Mouse (Mus musculus): ENCODE results near the gene Vsig10. TPM values are rescaled to one million over a fixed set of nuclear protein-coding genes. Genes with fewer than 3 reads are reported as not detected.

Vsig10 gene
- polyA plus RNA-seq, 1 experiment from 2014 or later: 2.2 TPM

GRCm38 (mm10) chr5:117306826-117307225, 12.1 kb upstream of the Vsig10 start:
- H3K9ac ChIP-seq: no peak overlapping the region
- H3K9me3 ChIP-seq: no peaks in the 10 kb centered on the region
- H3K27ac ChIP-seq (replicated peaks): no peak overlapping the region
- H3K4me3 ChIP-seq: no peak overlapping the region
- 96% methylated on average over 2 of the region's 2 CpGs for WGBS
- ATAC-seq (ENCODE audit: low read depth): no peak
- H3K36me3 ChIP-seq: no peaks in the 10 kb centered on the region
- no peaks in the 10 kb centered on the region for H3K4me1 ChIP-seq (replicated peaks)
- H3K27me3 ChIP-seq: no peaks in the 10 kb centered on the region
- no peak overlapping the region for H3K4me2 ChIP-seq

- Histone ChIP-seq H3K4me1 (replicated peaks) (no peaks in the 10 kb centered on the region), H3K4me2 (no peak overlapping the region), H3K9me3 (no peaks in the 10 kb centered on the region), H3K36me3 (no peaks in the 10 kb centered on the region), H3K27me3 (no peaks in the 10 kb centered on the region), H3K4me3 (no peak overlapping the region), H3K27ac (replicated peaks) (no peak overlapping the region), H3K9ac (no peak overlapping the region)
- 43% methylated on average over 11 of the region's 11 CpGs for WGBS
- ATAC-seq (ENCODE audit: low read depth): no peak
Measured at GRCm38 (mm10) chr5:117307699-117308098, 11.2 kb upstream of the Vsig10 start.

- no peaks in the 10 kb centered on the region for H3K36me3 ChIP-seq
- 0 out of 2 replicates have a peak overlapping the region, but pooled peaks have one; percentile 10 for H3K4me3 ChIP-seq
- no peaks in the 10 kb centered on the region for H3K9me3 ChIP-seq
- WGBS: 26% methylated on average over 14 of the region's 14 CpGs
- no peak for ATAC-seq (ENCODE audit: low read depth)
- H3K27ac ChIP-seq (replicated peaks): no peak overlapping the region
- H3K27me3 ChIP-seq: peaks cover 20% of the 10 kb centered on the region
- no peak overlapping the region for H3K9ac ChIP-seq
- H3K4me2 ChIP-seq: peak overlapping the region; percentile 32
- H3K4me1 ChIP-seq (replicated peaks): peaks cover 8% of the 10 kb centered on the region; the same call in 1 of the 2 replicates
Measured at GRCm38 (mm10) chr5:117313420-117313819, 5.5 kb upstream of the Vsig10 start.

- peak overlapping the region; percentile 32 for H3K4me2 ChIP-seq
- H3K4me3 ChIP-seq: no peak overlapping the region
- peaks cover 8% of the 10 kb centered on the region; the same call in 1 of the 2 replicates for H3K4me1 ChIP-seq (replicated peaks)
- no peaks in the 10 kb centered on the region for H3K9me3 ChIP-seq
- no peaks in the 10 kb centered on the region for H3K36me3 ChIP-seq
- 41% methylated on average over 10 of the region's 10 CpGs for WGBS
- H3K9ac ChIP-seq: no peak overlapping the region
- no peak for ATAC-seq (ENCODE audit: low read depth)
- H3K27ac ChIP-seq (replicated peaks): no peak overlapping the region
- H3K27me3 ChIP-seq: peaks cover 20% of the 10 kb centered on the region
Measured at GRCm38 (mm10) chr5:117313909-117314308, 5.0 kb upstream of the Vsig10 start.

GRCm38 (mm10) chr5:117314587-117315428, 4.1 kb upstream of the Vsig10 start:
- 14% methylated on average over 9 of the region's 9 CpGs for WGBS

GRCm38 (mm10) chr5:117323751-117324150, 4.9 kb downstream of the Vsig10 start:
- H3K4me3 ChIP-seq: no peak overlapping the region
- H3K9me3 ChIP-seq: no peaks in the 10 kb centered on the region
- no peak overlapping the region for H3K9ac ChIP-seq
- H3K36me3 ChIP-seq: no peaks in the 10 kb centered on the region
- no peak overlapping the region for H3K27ac ChIP-seq (replicated peaks)
- ATAC-seq (ENCODE audit: low read depth): no peak
- H3K4me2 ChIP-seq: no peak overlapping the region
- WGBS: 89% methylated on average over 9 of the region's 9 CpGs
- peaks cover 10% of the 10 kb centered on the region; the same call in 1 of the 2 replicates for H3K4me1 ChIP-seq (replicated peaks)
- peaks cover 23% of the 10 kb centered on the region for H3K27me3 ChIP-seq

More at GRCm38 (mm10) chr5:117314587-117315428, 4.1 kb upstream of the Vsig10 start:
- Histone ChIP-seq H3K4me2 (no peak overlapping the region), H3K9me3 (no peaks in the 10 kb centered on the region), H3K36me3 (no peaks in the 10 kb centered on the region), H3K27me3 (peaks cover 24% of the 10 kb centered on the region), H3K4me1 (replicated peaks) (peaks cover 16% of the 10 kb centered on the region; the same call in 1 of the 2 replicates), H3K4me3 (no peak overlapping the region), H3K9ac (no peak overlapping the region), H3K27ac (replicated peaks) (no peak overlapping the region)
- no peak for ATAC-seq (ENCODE audit: low read depth)

- ATAC-seq (ENCODE audit: low read depth): no peak
- Histone ChIP-seq H3K9me3 (no peaks in the 10 kb centered on the region), H3K4me2 (no peak overlapping the region), H3K4me3 (no peak overlapping the region), H3K4me1 (replicated peaks) (no peaks in the 10 kb centered on the region), H3K9ac (no peak overlapping the region), H3K36me3 (no peaks in the 10 kb centered on the region), H3K27ac (replicated peaks) (no peak overlapping the region), H3K27me3 (peaks cover 4% of the 10 kb centered on the region; the same call in 1 of the 2 replicates)
- WGBS: 82% methylated on average over 6 of the region's 6 CpGs
Measured at GRCm38 (mm10) chr5:117326408-117326807, 7.5 kb downstream of the Vsig10 start.

GRCm38 (mm10) chr5:117330457-117330856, 11.6 kb downstream of the Vsig10 start:
- WGBS: 93% methylated on average over 7 of the region's 7 CpGs
- H3K9me3 ChIP-seq: no peaks in the 10 kb centered on the region
- H3K4me3 ChIP-seq: no peak overlapping the region

GRCm38 (mm10) chr5:117337999-117338398, 19.1 kb downstream of the Vsig10 start:
- Histone ChIP-seq H3K9ac (no peak overlapping the region), H3K4me2 (no peak overlapping the region), H3K9me3 (no peaks in the 10 kb centered on the region), H3K4me1 (replicated peaks) (no peaks in the 10 kb centered on the region), H3K27ac (replicated peaks) (no peak overlapping the region), H3K4me3 (no peak overlapping the region), H3K27me3 (no peaks in the 10 kb centered on the region), H3K36me3 (no peaks in the 10 kb centered on the region)
- no peak for ATAC-seq (ENCODE audit: low read depth)
- 92% methylated on average over 10 of the region's 10 CpGs for WGBS

More at GRCm38 (mm10) chr5:117330457-117330856, 11.6 kb downstream of the Vsig10 start:
- Histone ChIP-seq H3K27me3 (no peaks in the 10 kb centered on the region), H3K36me3 (no peaks in the 10 kb centered on the region), H3K27ac (replicated peaks) (no peak overlapping the region), H3K4me2 (no peak overlapping the region), H3K9ac (no peak overlapping the region), H3K4me1 (replicated peaks) (no peaks in the 10 kb centered on the region)
- ATAC-seq (ENCODE audit: low read depth): no peak

GRCm38 (mm10) chr5:117338503-117338902, 19.6 kb downstream of the Vsig10 start:
- H3K27me3 ChIP-seq: no peaks in the 10 kb centered on the region
- no peaks in the 10 kb centered on the region for H3K9me3 ChIP-seq
- no peaks in the 10 kb centered on the region for H3K4me1 ChIP-seq (replicated peaks)
- no peak overlapping the region for H3K27ac ChIP-seq (replicated peaks)
- no peak overlapping the region for H3K4me2 ChIP-seq
- H3K36me3 ChIP-seq: no peaks in the 10 kb centered on the region
- WGBS: 86% methylated on average over 8 of the region's 8 CpGs
- no peak overlapping the region for H3K4me3 ChIP-seq
- no peak overlapping the region for H3K9ac ChIP-seq
- ATAC-seq (ENCODE audit: low read depth): no peak

- H3K4me2 ChIP-seq: no peak overlapping the region
- H3K4me3 ChIP-seq: no peak overlapping the region
- H3K27me3 ChIP-seq: no peaks in the 10 kb centered on the region
- no peaks in the 10 kb centered on the region for H3K36me3 ChIP-seq
- H3K27ac ChIP-seq (replicated peaks): no peak overlapping the region
- 88% methylated on average over 6 of the region's 6 CpGs for WGBS
- H3K4me1 ChIP-seq (replicated peaks): no peaks in the 10 kb centered on the region
- no peak for ATAC-seq (ENCODE audit: low read depth)
- H3K9ac ChIP-seq: no peak overlapping the region
- H3K9me3 ChIP-seq: no peaks in the 10 kb centered on the region
Measured at GRCm38 (mm10) chr5:117340081-117340480, 21.2 kb downstream of the Vsig10 start.

- 78% methylated on average over 6 of the region's 6 CpGs for WGBS
Measured at GRCm38 (mm10) chr5:117341896-117342295, 23.0 kb downstream of the Vsig10 start.

More at GRCm38 (mm10) chr5:117341896-117342295, 23.0 kb downstream of the Vsig10 start:
- Histone ChIP-seq H3K4me1 (replicated peaks) (no peaks in the 10 kb centered on the region), H3K4me3 (no peak overlapping the region), H3K9me3 (no peaks in the 10 kb centered on the region), H3K27me3 (no peaks in the 10 kb centered on the region), H3K9ac (no peak overlapping the region), H3K36me3 (no peaks in the 10 kb centered on the region), H3K27ac (replicated peaks) (no peak overlapping the region), H3K4me2 (no peak overlapping the region)
- no peak for ATAC-seq (ENCODE audit: low read depth)

All from neural tube, embryonic 13.5 days (tissue).